ENCODE assay signal across 14 mouse cellular contexts in the genomic region with DNA sequence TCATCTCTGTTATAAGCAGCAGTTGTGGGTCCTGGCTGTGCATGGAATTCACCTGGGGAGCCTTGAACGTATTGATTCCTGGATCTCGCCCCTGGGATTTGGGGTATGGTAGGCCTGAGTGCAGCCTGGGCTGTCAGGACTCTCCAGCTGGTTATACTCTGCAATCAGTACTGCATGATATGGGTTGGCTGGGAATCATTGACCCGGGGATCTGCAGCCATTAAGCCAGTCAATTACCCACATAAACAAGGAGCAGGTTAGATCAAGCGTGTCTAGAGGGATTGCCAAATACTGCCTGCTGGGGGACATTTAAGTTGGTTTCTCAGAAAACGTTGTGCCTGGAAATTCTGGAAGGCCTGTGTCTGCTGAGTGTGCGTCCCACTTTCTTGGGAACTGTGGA. TPM values are rescaled to one million over a fixed set of nuclear protein-coding genes. Genes with fewer than 3 reads are reported as not detected.
DNase-seq lines count a peak whose midpoint lies in the region; ATAC-seq and TF ChIP-seq lines count a peak whose summit lies in the region.
"Had no signal": no experiment of that assay in that cellular context is flagged by ENCODE, and none has a peak within 500 bp of the region (broad histone marks: within the 10 kb centered on the region; RNA-seq: fewer than 3 reads in every experiment).

No protein-coding gene starts in this region.

- no peaks in the 10 kb centered on the region for H3K9me3 ChIP-seq in limb, embryonic 12.5 days
- no peaks in the 10 kb centered on the region for H3K9me3 ChIP-seq in limb, embryonic 10.5 days (replicated peaks)
- H3K9me3 ChIP-seq: liver, embryonic 13.5 days; midbrain, embryonic 10.5 days had no signal

- TF ChIP-seq CTCF in kidney, adult 2 months (conservative IDR thresholded peaks at IDR 0.05; ENCODE audit: insufficient read depth, insufficient read length, low read depth, low read length) = no peak

- peak; percentile 17 for DNase-seq in embryo, embryonic 10.5 days (ENCODE audit: low spot score)
- DNase-seq in embryo, embryonic 9.5 days (ENCODE audit: extremely low spot score) = no peak
- DNase-seq in limb, embryonic 10.5 days (ENCODE audit: low spot score) = no peak
- peak; percentile 43 for DNase-seq in kidney, adult 2 months
- DNase-seq in retina, embryonic 14.5 days (ENCODE audit: low spot score) = peak; percentile 46
- DNase-seq in layer of hippocampus, adult 8-10 months (ENCODE audit: low spot score in 2 of 2) = no peak
- DNase-seq in ovary, postnatal 14 days (ENCODE audit: low spot score) = no peak
- DNase-seq: adrenal gland, adult 2 months; cerebellum, postnatal 14 days; heart, postnatal 10 days; liver, embryonic 13.5 days had no signal

- no peak overlapping the region for H3K27ac ChIP-seq in limb, embryonic 12.5 days
- no peak overlapping the region for H3K27ac ChIP-seq in limb, embryonic 10.5 days
- no peak overlapping the region for H3K27ac ChIP-seq in kidney, adult 2 months (ENCODE audit: insufficient read depth, low read depth, low read length)
- H3K27ac ChIP-seq: liver, embryonic 13.5 days; midbrain, embryonic 10.5 days had no signal

- H3K27me3 ChIP-seq in limb, embryonic 12.5 days = no peaks in the 10 kb centered on the region
- H3K27me3 ChIP-seq in limb, embryonic 10.5 days (ENCODE audit: low read depth, poor library complexity, severe bottlenecking) = no peaks in the 10 kb centered on the region
- no peaks in the 10 kb centered on the region for H3K27me3 ChIP-seq in kidney, adult 2 months (replicated peaks; ENCODE audit: control insufficient read depth, insufficient read depth, low read length)
- H3K27me3 ChIP-seq: liver, embryonic 13.5 days had no signal

- H3K4me2 ChIP-seq in limb, embryonic 12.5 days = no peak overlapping the region
- H3K4me2 ChIP-seq: liver, embryonic 13.5 days had no signal

- H3K36me3 ChIP-seq in limb, embryonic 12.5 days = no peaks in the 10 kb centered on the region
- H3K36me3 ChIP-seq in limb, embryonic 10.5 days = no peaks in the 10 kb centered on the region
- H3K36me3 ChIP-seq in kidney, adult 2 months (ENCODE audit: control insufficient read depth, insufficient read depth, low read length) = no peaks in the 10 kb centered on the region
- H3K36me3 ChIP-seq: liver, embryonic 13.5 days; midbrain, embryonic 10.5 days had no signal

- peaks cover 25% of the 10 kb centered on the region for H3K4me1 ChIP-seq in limb, embryonic 12.5 days (replicated peaks)
- peaks cover 23% of the 10 kb centered on the region for H3K4me1 ChIP-seq in limb, embryonic 10.5 days
- H3K4me1 ChIP-seq in kidney, adult 2 months (ENCODE audit: control insufficient read depth, insufficient read depth, low read length) = no peaks in the 10 kb centered on the region
- H3K4me1 ChIP-seq: midbrain, embryonic 10.5 days had no signal

- peak; percentile 40; the same call in 1 of the 2 replicates for ATAC-seq in limb, embryonic 12.5 days (ENCODE audit: insufficient number of reproducible peaks, insufficient read depth, low FRiP score, low TSS enrichment, low read depth)

- TF ChIP-seq POLR2A in kidney, adult 2 months (IDR thresholded peaks at IDR 0.05; ENCODE audit: low read depth, low read length) = no peak

- 48% methylated on average over 6 of the region's 6 CpGs for WGBS in limb, embryonic 12.5 days
- 63% methylated on average over 6 of the region's 6 CpGs for WGBS in limb, embryonic 10.5 days
- 48% methylated on average over 6 of the region's 6 CpGs for WGBS in kidney, adult 2 months

- no peak overlapping the region for H3K4me3 ChIP-seq in limb, embryonic 12.5 days (replicated peaks)
- no peak overlapping the region for H3K4me3 ChIP-seq in limb, embryonic 10.5 days
- no peak overlapping the region for H3K4me3 ChIP-seq in kidney, adult 2 months (ENCODE audit: insufficient read depth, low read depth, low read length)
- H3K4me3 ChIP-seq: left cerebral cortex, adult 2 months; liver, embryonic 13.5 days; midbrain, embryonic 10.5 days had no signal

- no peak overlapping the region for H3K9ac ChIP-seq in limb, embryonic 12.5 days (replicated peaks)
- H3K9ac ChIP-seq: liver, embryonic 13.5 days had no signal

RNA-seq across cellular contexts. Expression of a gene that starts 11.8 kb away (rescaled TPM):
- polyA plus RNA-seq in limb, embryonic 12.5 days (2016; fragmentation: Nextera tagmentation; extraction: Ambion mirVana) = 4.0 and 4.1 TPM in 2 replicates
- 0.51 and 0.60 TPM in 2 replicates for polyA plus RNA-seq in limb, embryonic 10.5 days (2016; fragmentation: Nextera tagmentation; extraction: Ambion mirVana)
- polyA plus RNA-seq in kidney, adult 2 months (2012; rRNA removed) = 3.3 and 3.4 TPM in 2 replicates
- 1 to 10 TPM; 5.8 to 9.7 (median 8.1) TPM for total RNA-seq in layer of hippocampus, adult 8-10 months (2022)

Comparison
In these comparisons a context has a peak if more than half of its experiments do, and no peak if none do; other contexts are left out.
1. DNase-seq: peak in embryo, embryonic 10.5 days (single experiment), kidney, adult 2 months (single experiment) and retina, embryonic 14.5 days (single experiment); none in embryo, embryonic 9.5 days (single experiment), limb, embryonic 10.5 days (single experiment), layer of hippocampus, adult 8-10 months (0 of 2) and ovary, postnatal 14 days (single experiment).